In genomic region chr1:179585646-179586045, GRCm38 (mm10) we compare ENCODE assay signal across 22 mouse cellular contexts. TPM values are rescaled to one million over a fixed set of nuclear protein-coding genes. Genes with fewer than 3 reads are reported as not detected.
A peak's percentile ranks its signal among the peaks of the same experiment; 100 is the strongest.
DNase-seq lines count a peak whose midpoint lies in the region; ATAC-seq and TF ChIP-seq lines count a peak whose summit lies in the region.
"Had no signal": no experiment of that assay in that cellular context is flagged by ENCODE, and none has a peak within 500 bp of the region (broad histone marks: within the 10 kb centered on the region; RNA-seq: fewer than 3 reads in every experiment).

No protein-coding gene starts in this region.

- no peaks in the 10 kb centered on the region for H3K9me3 ChIP-seq in heart, postnatal 0 days (replicated peaks; ENCODE audit: control insufficient read depth, low read length)
- no peaks in the 10 kb centered on the region for H3K9me3 ChIP-seq in megakaryocyte, embryonic 14.5 days
- H3K9me3 ChIP-seq in neural tube, embryonic 15.5 days (replicated peaks): no peaks in the 10 kb centered on the region
- H3K9me3 ChIP-seq: embryonic facial prominence, embryonic 15.5 days; hindbrain, embryonic 15.5 days; liver, embryonic 12.5 days; midbrain, embryonic 15.5 days; stomach, embryonic 15.5 days had no signal

- H3K27ac ChIP-seq in heart, postnatal 0 days (ENCODE audit: low read depth): peak overlapping the region; percentile 11; the same call in 1 of the 2 replicates
- H3K27ac ChIP-seq in brown adipose tissue, adult 24 weeks (replicated peaks; ENCODE audit: low read depth, low read length): 0 out of 2 replicates have a peak overlapping the region, but pooled peaks have one; percentile 10
- 0 out of 2 replicates have a peak overlapping the region, but pooled peaks have one; percentile 9 for H3K27ac ChIP-seq in neural tube, embryonic 15.5 days (replicated peaks)
- H3K27ac ChIP-seq: embryonic facial prominence, embryonic 15.5 days; hindbrain, embryonic 15.5 days; liver, embryonic 12.5 days; midbrain, embryonic 15.5 days; stomach, embryonic 15.5 days had no signal

- H3K4me3 ChIP-seq in heart, postnatal 0 days (ENCODE audit: low read depth, low read length): no peak overlapping the region
- peak overlapping the region; percentile 70 for H3K4me3 ChIP-seq in megakaryocyte, embryonic 14.5 days (replicated peaks)
- no peak overlapping the region for H3K4me3 ChIP-seq in brown adipose tissue, adult 24 weeks (ENCODE audit: insufficient read depth, low read depth, low read length)
- H3K4me3 ChIP-seq in neural tube, embryonic 15.5 days (replicated peaks): no peak overlapping the region
- H3K4me3 ChIP-seq: embryonic facial prominence, embryonic 15.5 days; hindbrain, embryonic 15.5 days; liver, embryonic 12.5 days; midbrain, embryonic 15.5 days; stomach, embryonic 15.5 days had no signal

- peaks cover 57% of the 10 kb centered on the region for H3K4me1 ChIP-seq in heart, postnatal 0 days (ENCODE audit: control insufficient read depth, insufficient read depth)
- peaks cover 78% of the 10 kb centered on the region for H3K4me1 ChIP-seq in megakaryocyte, embryonic 14.5 days
- peaks cover 60% of the 10 kb centered on the region for H3K4me1 ChIP-seq in brown adipose tissue, adult 24 weeks (ENCODE audit: control insufficient read depth, insufficient read depth, insufficient read length, low read length)
- peaks cover 38% of the 10 kb centered on the region for H3K4me1 ChIP-seq in neural tube, embryonic 15.5 days
- H3K4me1 ChIP-seq: stomach, embryonic 15.5 days had no signal

- no peak for DNase-seq in heart, postnatal 0 days (ENCODE audit: low spot score)
- DNase-seq in heart, adult 11 months: no peak
- no peak for DNase-seq in frontal cortex, adult 2 months (ENCODE audit: extremely low spot score in 1 of 2, low spot score in 1 of 2)
- DNase-seq: adrenal gland, postnatal 14 days; cerebellum, adult 9-10 months; gastrocnemius, postnatal 14 days; kidney, adult 2 months; kidney, postnatal 14 days; lung, embryonic 14.5 days; lung, postnatal 36 days; right cerebral cortex, postnatal 4 days; thymus, postnatal 4 days had no signal

- no peak overlapping the region for H3K9ac ChIP-seq in heart, postnatal 0 days (replicated peaks; ENCODE audit: low read depth, low read length)
- H3K9ac ChIP-seq in neural tube, embryonic 15.5 days (replicated peaks): no peak overlapping the region
- H3K9ac ChIP-seq: embryonic facial prominence, embryonic 15.5 days; hindbrain, embryonic 15.5 days; liver, embryonic 12.5 days; lung, embryonic 14.5 days; midbrain, embryonic 15.5 days; stomach, embryonic 15.5 days had no signal

- TF ChIP-seq EP300 in heart, postnatal 0 days (IDR thresholded peaks at IDR 0.05; ENCODE audit: low read depth): no peak

- H3K27me3 ChIP-seq in heart, postnatal 0 days (ENCODE audit: control insufficient read depth, insufficient read depth, low read length): no peaks in the 10 kb centered on the region
- H3K27me3 ChIP-seq in megakaryocyte, embryonic 14.5 days (replicated peaks): no peaks in the 10 kb centered on the region
- H3K27me3 ChIP-seq in neural tube, embryonic 15.5 days (replicated peaks): no peaks in the 10 kb centered on the region
- H3K27me3 ChIP-seq: embryonic facial prominence, embryonic 15.5 days; hindbrain, embryonic 15.5 days; liver, embryonic 12.5 days; midbrain, embryonic 15.5 days; stomach, embryonic 15.5 days had no signal

- no peak for ATAC-seq in heart, postnatal 0 days (ENCODE audit: insufficient read depth, low read depth)
- no peak for ATAC-seq in megakaryocyte, adult 5-6 weeks (ENCODE audit: poor library complexity, severe bottlenecking)
- peak; percentile 33; the same call in 1 of the 2 replicates for ATAC-seq in neural tube, embryonic 15.5 days (ENCODE audit: low FRiP score)
- ATAC-seq: forebrain, embryonic 14.5 days; liver, embryonic 12.5 days; midbrain, embryonic 15.5 days had no signal

- TF ChIP-seq CTCF in heart, postnatal 0 days (IDR thresholded peaks at IDR 0.05; ENCODE audit: low read depth): no peak

- H3K4me2 ChIP-seq in heart, postnatal 0 days (ENCODE audit: low read depth, low read length): no peak overlapping the region
- H3K4me2 ChIP-seq in neural tube, embryonic 15.5 days: no peak overlapping the region
- H3K4me2 ChIP-seq: embryonic facial prominence, embryonic 15.5 days; hindbrain, embryonic 15.5 days; liver, embryonic 12.5 days; lung, embryonic 14.5 days; midbrain, embryonic 15.5 days; stomach, embryonic 15.5 days had no signal

- WGBS in heart, postnatal 0 days: 90% methylated on average over 9 of the region's 9 CpGs
- 58% methylated on average over 9 of the region's 9 CpGs for WGBS in neural tube, embryonic 15.5 days

- H3K36me3 ChIP-seq in heart, postnatal 0 days (replicated peaks; ENCODE audit: control insufficient read depth, insufficient read depth, low read length): peaks cover under 1% of the 10 kb centered on the region; the same call in 1 of the 2 replicates
- peaks cover 79% of the 10 kb centered on the region for H3K36me3 ChIP-seq in megakaryocyte, embryonic 14.5 days (replicated peaks; ENCODE audit: low read length)
- H3K36me3 ChIP-seq in neural tube, embryonic 15.5 days: no peaks in the 10 kb centered on the region
- H3K36me3 ChIP-seq: embryonic facial prominence, embryonic 15.5 days; hindbrain, embryonic 15.5 days; midbrain, embryonic 15.5 days; stomach, embryonic 15.5 days had no signal

RNA-seq across cellular contexts. Expression of gene Cnst, which starts 39.5 kb away (rescaled TPM):
- total RNA-seq in heart, postnatal 0 days (2014; rRNA removed; ENCODE audit: low replicate concordance): 21.4 and 33.7 TPM in 2 replicates
- 19.6 and 21.5 TPM in 2 replicates for polyA plus RNA-seq in heart, postnatal 0 days (2015; fragmentation: Nextera tagmentation; extraction: Ambion mirVana)
- 4.7 and 7.3 TPM in 2 replicates for polyA plus RNA-seq in megakaryocyte, embryonic 14.5 days (2012; ENCODE audit: insufficient read depth, low replicate concordance)
- total RNA-seq in megakaryocyte, adult 5-6 weeks (2015): 13.5 and 14.7 TPM in 2 replicates
- total RNA-seq in megakaryocyte, adult 5-6 weeks (2017): 22.6 and 23.8 TPM in 2 replicates
- polyA plus RNA-seq in brown adipose tissue, adult 24 weeks (2012; ENCODE audit: insufficient read depth, insufficient read length, missing spikeins): 43.3 and 57.1 TPM in 2 replicates
- polyA plus RNA-seq in neural tube, embryonic 15.5 days (2015; fragmentation: Nextera tagmentation; extraction: Ambion mirVana): 25.3 and 27.6 TPM in 2 replicates
- polyA plus RNA-seq in frontal cortex, adult 2 months (2012; rRNA removed): 24.6 and 26.5 TPM in 2 replicates

RNA-seq across cellular contexts. Expression of gene Tfb2m, which starts 39.6 kb away (rescaled TPM):
- 15.9 and 20.4 TPM in 2 replicates for total RNA-seq in heart, postnatal 0 days (2014; rRNA removed; ENCODE audit: low replicate concordance)
- 34.7 and 37.3 TPM in 2 replicates for polyA plus RNA-seq in heart, postnatal 0 days (2015; fragmentation: Nextera tagmentation; extraction: Ambion mirVana)
- 5.7 and 6.8 TPM in 2 replicates for polyA plus RNA-seq in megakaryocyte, embryonic 14.5 days (2012; ENCODE audit: insufficient read depth, low replicate concordance)
- total RNA-seq in megakaryocyte, adult 5-6 weeks (2015): 19.9 and 25.2 TPM in 2 replicates
- total RNA-seq in megakaryocyte, adult 5-6 weeks (2017): 19.6 and 33.1 TPM in 2 replicates
- polyA plus RNA-seq in brown adipose tissue, adult 24 weeks (2012; ENCODE audit: insufficient read depth, insufficient read length, missing spikeins): 82.7 and 125 TPM in 2 replicates
- 29.6 and 31.0 TPM in 2 replicates for polyA plus RNA-seq in neural tube, embryonic 15.5 days (2015; fragmentation: Nextera tagmentation; extraction: Ambion mirVana)
- polyA plus RNA-seq in frontal cortex, adult 2 months (2012; rRNA removed): 20.3 and 22.2 TPM in 2 replicates
